Mouse (Mus musculus): ENCODE results near the gene Rs1.
"Not testable (repeated sequence)": the region's sequence is repeated elsewhere in the genome, so short reads cannot be mapped to it uniquely, and the experiment has no call there.

Gene Rs1

GRCm38 (mm10) chrX:160767713-160768112 lies at the start of gene Rs1:
Rs1 (plus strand) TSS chrX:160768013.
- no peak for DNase-seq (ENCODE audit: low spot score in 2 of 2)

- no peak for DNase-seq (ENCODE audit: low spot score in 2 of 2)
Observed at GRCm38 (mm10) chrX:160735650-160736049, 32.2 kb upstream of the Rs1 start, which contains the start of gene Ppef1. Ppef1 (minus strand) TSS chrX:160735765.

- no peak for DNase-seq (ENCODE audit: low spot score in 2 of 2)
Observed at GRCm38 (mm10) chrX:160745399-160745798, 22.4 kb upstream of the Rs1 start.

GRCm38 (mm10) chrX:160748653-160749052 lies 19.2 kb upstream of the Rs1 start:
- DNase-seq (ENCODE audit: low spot score in 2 of 2): no peak

- no peak for DNase-seq (ENCODE audit: low spot score in 2 of 2)
Observed at GRCm38 (mm10) chrX:160750808-160751207, 17.0 kb upstream of the Rs1 start.

- peak; percentile 81 to 94 for DNase-seq (ENCODE audit: low spot score in 2 of 2)
Observed at GRCm38 (mm10) chrX:160765389-160766232, 2.2 kb upstream of the Rs1 start.

GRCm38 (mm10) chrX:160766233-160766616 lies 1.6 kb upstream of the Rs1 start:
- no peak for DNase-seq (ENCODE audit: low spot score in 2 of 2)

DNA sequence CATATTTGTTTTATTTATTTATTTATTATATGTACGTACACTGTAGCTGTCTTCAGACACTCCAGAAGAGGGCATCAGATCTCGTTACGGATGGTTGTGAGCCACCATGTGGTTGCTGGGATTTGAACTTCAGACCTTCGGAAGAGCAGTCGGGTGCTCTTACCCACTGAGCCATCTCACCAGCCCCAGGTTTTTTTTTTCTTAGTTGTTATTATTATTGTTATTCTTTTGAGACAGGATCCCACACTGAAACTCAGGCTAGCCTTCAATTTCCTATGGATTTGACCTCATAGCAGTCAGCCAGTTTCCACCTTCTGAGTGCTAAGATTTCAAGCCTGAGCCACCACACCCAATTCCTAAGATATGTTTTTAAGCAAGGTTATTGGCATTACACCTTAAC lies 1.8 kb downstream of the Rs1 start:
- not testable (repeated sequence) for DNase-seq (ENCODE audit: low spot score in 2 of 2)

- DNase-seq (ENCODE audit: low spot score in 2 of 2): no peak
Observed at GRCm38 (mm10) chrX:160773033-160773432, 5.2 kb downstream of the Rs1 start.

DNA sequence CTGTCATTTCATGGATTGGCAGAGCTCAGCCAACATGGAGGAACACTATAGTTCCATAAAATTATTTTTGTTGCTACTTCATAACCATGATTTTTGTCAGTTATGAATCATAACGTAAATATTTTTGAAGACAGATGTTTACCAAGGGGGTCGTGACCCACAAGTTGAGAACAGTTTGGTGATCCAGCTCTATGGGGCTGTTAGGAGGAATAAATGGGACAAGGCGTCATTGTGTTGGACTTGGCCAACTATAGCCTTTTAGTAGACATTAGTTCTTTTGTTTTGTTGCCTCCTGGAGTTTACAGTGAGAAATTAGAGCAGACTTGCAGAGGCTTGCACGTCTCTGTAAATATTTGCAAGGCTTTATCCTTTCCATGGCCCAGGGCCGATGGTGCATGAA lies 14.5 kb downstream of the Rs1 start:
- DNase-seq (ENCODE audit: low spot score in 2 of 2): no peak

GRCm38 (mm10) chrX:160794920-160795319 lies 27.1 kb downstream of the Rs1 start:
- DNase-seq (ENCODE audit: low spot score in 2 of 2): no peak

DNA sequence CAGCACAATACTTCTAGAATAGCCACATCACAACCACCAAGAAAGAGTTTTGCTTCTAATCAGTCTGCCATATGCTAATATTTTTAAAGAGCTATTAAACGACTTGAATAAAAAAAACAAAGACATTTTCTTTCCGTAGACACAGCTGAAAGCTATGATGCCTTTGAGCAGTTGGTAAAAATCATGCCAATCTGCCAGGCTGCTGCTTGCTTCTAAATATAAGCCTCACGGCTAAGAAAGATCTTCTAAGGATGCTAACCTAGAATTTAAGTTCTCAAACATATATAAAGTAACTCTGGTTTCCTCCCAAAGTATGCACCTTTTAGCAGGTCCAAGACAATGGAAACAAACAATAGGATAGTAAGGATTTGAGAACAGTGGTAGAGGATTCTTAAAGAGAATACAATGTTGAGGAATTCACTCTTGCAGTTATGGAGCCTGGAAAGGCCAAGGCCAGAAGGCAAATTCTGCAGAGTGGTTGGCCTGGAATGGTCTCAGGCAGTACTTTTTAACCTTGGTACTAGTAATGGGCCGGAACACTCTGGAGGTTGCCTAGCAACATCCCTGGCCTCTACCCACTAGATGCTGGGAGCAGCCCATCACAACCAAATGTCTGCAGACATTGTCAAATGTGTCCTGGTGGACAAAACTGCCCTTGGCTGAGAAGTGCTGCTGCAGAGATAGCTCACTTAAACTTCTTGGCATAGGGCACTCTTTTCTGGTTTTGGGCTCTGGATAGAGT lies 36.8 kb downstream of the Rs1 start:
- DNase-seq (ENCODE audit: low spot score in 2 of 2): no peak

- DNase-seq (ENCODE audit: low spot score in 2 of 2): no peak
Observed at GRCm38 (mm10) chrX:160808226-160808625, 40.4 kb downstream of the Rs1 start.

Measured in frontal cortex, postnatal 14 days (tissue).